Mouse (Mus musculus): ENCODE results near the gene Setd2.
A peak's percentile ranks its signal among the peaks of the same experiment; 100 is the strongest.

Setd2 gene

DNA sequence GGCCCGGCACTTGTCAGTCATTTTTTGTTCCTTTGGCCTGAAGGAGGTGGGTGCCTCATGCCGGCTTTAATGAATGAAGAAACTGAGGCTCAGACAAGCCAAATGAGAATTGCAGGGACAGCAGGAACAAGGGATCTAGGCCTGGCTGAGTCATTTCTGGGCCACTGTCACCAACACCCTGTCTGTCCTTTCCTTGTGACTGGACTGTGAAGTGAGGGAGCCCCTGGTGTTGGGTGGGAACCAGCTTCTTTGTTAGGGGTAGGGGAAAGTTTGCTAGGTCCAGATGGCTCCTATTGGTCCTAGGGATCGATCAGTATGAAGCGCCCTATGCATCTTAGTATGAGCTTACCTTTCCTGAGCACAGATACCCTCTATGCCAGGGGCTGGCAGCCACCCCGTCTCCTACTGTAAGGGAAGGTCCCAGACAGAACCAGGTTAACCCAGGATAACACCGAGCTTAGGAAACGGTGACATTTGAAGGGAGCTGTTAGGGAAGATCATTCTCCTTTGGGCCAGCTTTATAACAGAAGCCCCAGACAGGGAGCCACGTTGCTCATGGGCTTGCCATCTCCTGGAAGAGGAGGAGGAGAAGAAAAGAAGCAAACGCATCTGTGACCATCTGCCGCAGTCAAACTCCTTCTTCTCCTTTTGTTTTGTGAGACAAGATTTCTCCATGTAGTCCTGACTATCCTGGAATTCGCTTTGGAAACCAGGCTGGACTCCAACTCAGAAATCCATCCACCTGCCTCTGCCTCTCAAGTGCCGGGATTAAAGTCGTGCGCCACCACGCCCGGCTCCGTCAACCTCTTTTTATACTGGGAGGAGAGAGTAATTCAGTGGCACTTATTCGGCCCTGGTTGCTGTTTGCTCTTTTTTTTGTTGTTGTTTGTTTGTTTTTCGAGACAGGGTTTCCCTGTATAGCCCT, 122.6 kb downstream of the Setd2 start:
- DNase-seq (ENCODE audit: low spot score): no peak

DNA sequence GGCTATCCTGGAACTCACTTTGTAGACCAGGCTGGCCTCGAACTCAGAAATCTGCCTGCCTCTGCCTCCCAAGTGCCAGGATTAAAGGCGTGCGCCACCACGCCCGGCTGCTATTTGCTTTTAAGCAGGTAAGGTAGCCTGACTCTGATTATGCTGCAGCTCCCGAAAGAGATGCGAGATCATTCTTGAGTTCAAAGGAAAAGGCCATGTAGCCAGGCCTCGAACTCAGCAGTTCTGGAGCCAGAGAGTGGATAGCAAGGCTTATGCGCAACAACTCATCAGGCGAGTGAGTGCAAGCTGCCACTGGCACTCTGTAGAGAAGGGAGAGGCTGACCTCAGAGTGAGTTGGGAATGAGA, 123.2 kb downstream of the Setd2 start:
- DNase-seq (ENCODE audit: low spot score): no peak

- peak; percentile 89 for DNase-seq (ENCODE audit: low spot score)
These were observed 124.1 kb downstream of the Setd2 start, which contains the start of gene Ccdc12 for GRCm38 (mm10) chr9:110656249-110657221. Gene Ccdc12 (plus strand): TSS chr9:110656503.

DNA sequence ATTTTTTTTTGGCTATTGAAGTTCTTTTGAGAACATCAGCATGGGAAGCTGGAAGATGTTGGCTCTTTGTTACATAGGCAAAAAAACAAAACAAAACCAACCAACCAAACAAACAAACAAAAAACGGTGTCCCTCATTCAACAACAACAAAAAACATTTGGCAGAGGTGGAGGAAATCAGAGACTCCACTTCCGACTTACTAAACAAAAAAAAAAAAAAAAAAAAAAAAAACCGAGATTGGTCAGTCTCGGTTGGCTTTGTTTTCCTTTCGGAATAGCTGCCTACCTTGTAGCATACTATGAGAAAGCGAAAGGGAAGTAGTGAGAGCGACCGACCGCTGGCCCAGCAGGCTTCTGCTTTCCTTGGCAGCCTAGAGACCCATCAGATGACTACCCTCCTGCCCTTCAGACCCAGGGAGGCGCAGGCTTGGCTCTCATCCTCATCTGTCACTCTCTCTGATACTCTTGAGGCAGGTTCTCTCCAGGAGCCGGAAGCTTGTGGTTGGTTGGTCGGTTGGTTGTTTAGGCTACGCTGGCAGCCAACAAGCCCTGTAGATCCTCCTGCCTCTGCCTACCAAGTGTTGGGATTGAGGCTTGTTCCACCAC, 125.2 kb downstream of the Setd2 start:
- no peak for DNase-seq (ENCODE audit: low spot score)

- no peak for DNase-seq (ENCODE audit: low spot score)
These were observed 127.1 kb downstream of the Setd2 start for GRCm38 (mm10) chr9:110659521-110659920.

DNA sequence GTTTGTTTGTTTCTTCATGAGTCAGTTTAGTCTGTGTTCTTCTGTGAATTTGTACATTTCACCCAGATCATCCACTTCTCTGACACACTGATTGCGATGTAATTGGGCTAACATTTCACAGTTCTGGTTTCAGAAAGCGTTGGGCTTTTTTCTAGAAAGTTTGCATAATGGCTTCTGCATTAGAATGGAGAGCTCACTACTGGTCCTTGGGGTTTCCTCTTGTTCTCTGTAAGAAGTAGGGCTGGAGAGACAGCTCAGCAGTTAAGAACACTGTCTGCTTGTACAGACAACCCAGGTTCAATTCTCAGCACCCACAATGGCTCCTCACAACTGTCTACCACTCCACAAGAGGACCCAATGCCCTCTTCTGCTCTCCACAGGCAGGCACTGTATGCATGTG, 127.8 kb downstream of the Setd2 start:
- DNase-seq (ENCODE audit: low spot score): no peak

DNA sequence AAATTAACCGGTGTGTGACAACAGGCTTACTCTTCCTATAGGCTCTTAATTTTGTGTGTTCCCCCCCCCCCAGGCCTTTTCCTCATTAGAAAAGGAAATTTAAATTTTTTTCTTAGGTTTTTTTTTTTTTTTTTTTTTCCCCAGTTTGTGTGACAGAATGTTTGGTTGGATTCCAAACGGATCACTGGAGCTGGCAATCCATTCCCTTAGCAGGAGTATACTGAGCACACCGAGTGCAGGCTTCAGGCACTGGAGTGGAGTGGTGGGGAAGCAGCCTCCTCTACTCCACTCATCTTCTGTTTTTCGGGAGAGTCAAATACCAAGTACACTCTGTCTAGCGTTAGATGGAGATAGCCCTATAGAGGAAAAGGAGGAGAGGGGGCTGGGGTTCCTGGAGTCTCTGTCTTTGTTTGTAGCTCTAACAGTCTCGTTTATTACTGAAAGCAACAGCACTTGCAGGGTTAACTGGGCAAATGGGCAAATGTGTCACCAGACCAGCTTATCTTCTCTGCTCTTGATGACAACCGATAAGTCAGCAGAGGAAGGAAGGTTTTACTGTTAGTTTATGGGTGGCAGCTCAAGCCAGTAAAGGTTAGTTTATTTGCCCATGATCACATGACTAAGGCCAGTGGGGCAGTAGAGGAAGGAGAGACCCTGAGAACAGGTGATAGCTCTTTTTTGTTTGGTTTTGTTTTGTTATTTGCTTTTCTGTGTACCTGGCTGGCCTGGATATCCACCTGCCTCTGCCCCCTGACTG, 128.6 kb downstream of the Setd2 start:
- DNase-seq (ENCODE audit: low spot score): no peak

GRCm38 (mm10) chr9:110662844-110663243, 130.4 kb downstream of the Setd2 start:
- no peak for DNase-seq (ENCODE audit: low spot score)

DNA sequence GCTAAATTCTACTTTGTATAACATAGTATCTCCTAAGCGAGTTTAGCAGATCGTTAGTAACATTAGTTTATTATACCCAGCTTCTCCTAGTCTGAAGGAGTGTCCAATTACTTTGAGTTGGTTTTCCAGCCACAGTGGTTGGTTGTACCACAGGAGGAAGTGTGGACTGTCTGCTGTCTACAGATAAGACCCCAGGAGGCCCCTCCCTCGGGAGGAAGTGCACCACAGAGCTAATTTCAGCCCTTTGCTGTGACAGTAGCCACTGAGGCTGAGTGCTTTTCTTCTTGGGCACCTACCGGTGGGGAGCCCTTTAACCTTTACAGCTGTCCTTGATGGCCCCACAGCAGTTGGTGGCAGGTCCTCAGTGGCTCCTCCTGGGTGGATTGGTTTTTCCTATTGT, 133.5 kb downstream of the Setd2 start:
- DNase-seq (ENCODE audit: low spot score): no peak

DNA sequence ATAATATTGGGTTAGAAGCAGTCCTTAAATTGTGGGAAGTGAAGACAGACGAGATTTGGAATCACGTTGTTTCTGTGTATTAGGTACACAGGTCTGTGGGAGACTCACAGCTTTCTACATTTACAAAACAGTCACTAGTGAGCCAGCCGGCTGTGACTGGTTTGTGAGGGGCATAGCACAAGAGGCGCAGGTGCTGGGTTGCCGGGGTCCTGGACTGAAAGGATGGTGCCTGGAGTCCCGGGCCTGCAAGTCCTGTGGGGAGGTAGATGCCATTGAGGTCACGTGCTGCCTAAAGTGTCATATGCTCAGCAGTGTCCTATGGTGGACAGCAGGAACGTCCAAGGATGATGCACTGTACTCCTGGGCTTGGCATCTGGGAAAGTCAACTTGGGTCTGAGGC, 134.0 kb downstream of the Setd2 start:
- DNase-seq (ENCODE audit: low spot score): no peak

GRCm38 (mm10) chr9:110667219-110667836, 134.9 kb downstream of the Setd2 start:
- no peak for DNase-seq (ENCODE audit: low spot score)
